Mouse (Mus musculus) cerebellum, adult 11-12 months (tissue): ENCODE measurements around the gene Agpat4.

Experiments
- DNase-seq: peaks from one replicate; pipeline ENCODE4 v3.0.0; 2022

Gene Agpat4

DNA sequence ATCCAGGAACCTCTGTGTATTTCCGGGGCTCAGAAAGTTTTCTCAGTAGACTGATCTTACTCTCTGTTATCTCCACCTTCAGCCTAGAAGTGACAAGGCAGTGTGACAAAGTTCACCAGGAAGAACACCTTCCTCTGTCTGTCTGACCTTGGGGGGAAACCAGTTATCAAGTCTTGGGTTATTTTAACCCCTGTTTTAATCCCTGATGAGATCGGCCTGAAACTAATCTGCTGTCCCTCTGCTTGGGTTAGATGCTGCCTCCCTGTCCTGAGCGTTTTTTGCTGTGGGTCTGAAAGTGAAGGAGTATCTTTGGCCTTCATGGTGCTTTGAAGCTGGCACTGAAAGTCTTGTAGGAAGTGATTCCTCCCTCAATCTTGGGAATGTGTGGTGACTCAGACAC lies 4.7 kb downstream of the Agpat4 start:
- DNase-seq = no peak

DNA sequence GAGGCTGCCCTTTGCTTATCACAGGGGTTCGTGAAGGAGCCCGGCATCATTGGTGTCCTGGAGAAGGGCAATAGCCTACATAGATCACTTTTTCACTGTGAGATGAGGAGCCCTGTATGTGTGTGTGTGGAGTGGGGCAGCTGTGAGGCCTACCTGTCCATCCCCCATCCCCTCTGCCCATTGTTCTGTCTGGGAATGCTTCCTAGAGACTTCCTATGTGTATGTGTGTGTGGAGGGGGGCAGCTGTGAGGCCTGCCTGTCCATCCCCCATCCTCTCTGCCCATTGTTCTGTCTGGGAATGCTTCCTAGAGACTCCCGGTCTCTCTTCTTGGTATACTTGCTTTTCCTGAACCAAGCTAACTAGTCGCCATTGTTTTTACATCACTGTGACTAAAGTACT lies 8.6 kb downstream of the Agpat4 start:
- no peak for DNase-seq

DNA sequence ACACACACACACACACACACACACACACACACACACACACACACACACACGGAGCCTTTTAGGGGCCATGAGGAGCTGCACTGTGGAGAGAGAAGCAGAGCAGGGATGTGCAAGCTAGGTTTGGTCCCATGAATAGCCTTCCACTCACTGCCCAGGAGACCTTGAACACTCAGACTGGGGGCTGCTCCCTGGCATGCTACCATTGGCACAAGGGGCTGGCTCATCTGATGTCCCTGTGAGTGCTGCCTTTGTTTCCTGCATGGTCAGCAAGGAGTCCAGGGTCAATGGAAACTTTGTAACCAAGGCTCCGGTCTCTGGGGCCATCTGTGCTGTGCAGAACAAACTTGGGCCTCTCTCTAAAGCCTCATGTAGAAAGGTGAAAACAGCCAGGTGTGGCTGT lies 10.5 kb downstream of the Agpat4 start:
- no peak for DNase-seq

DNA sequence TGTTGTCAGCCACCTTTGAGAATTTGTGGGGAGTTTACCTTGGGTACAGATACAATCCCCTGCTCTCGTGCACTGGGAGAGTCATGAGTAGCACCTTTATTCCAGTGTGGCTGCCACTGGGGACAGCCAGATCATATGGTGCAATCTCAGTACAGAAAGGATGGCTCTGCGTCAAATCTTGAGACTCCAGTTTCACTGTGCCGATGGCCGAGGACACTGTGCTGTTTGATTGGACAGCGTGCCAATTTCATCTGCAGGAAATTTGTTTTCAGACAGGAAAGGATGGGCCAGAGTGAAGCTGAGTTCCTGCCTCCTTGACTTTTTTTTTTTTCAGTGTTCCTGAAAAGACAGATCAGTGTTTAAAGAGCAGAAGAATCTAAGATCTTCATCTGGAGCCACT lies 12.7 kb downstream of the Agpat4 start:
- DNase-seq = no peak

DNA sequence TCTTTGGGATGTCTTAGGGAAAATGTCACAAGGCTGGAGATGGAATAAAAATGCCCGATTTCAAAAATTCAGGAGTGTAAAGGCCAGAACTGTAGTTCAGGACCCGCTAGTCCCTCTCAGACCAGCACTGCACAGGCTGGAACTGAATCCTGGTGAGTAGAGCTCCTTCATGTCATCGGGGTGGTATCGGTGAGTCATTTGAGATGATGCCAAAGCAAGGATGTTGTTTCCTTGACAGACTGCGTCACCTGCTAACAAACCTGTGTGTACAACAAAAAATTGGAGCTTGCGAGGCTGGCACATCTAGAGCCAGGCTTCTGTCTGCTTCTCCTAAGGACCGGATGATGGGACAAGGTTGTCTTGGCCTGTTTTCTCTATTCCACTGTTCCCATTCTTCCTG lies 13.1 kb downstream of the Agpat4 start:
- DNase-seq = no peak

DNA sequence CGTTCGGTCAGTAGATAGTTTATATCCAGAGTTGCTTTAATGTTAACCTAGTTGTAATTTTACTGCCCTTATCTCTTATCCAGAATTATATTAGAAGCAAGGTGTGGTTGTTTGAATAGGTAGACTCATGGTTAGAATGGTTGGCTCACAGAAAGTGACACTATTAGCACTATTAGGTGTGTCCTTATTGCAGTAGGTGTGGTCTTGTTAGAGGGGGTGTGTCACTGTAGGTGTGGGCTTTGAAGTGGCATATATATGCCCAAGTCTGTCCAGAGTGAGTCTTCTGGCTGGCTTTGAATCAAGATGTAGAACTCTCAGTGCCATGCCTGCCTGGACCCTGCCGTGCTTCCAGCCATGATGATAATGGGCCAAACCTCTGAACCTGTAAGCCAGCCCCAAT lies 14.4 kb downstream of the Agpat4 start:
- no peak for DNase-seq

DNA sequence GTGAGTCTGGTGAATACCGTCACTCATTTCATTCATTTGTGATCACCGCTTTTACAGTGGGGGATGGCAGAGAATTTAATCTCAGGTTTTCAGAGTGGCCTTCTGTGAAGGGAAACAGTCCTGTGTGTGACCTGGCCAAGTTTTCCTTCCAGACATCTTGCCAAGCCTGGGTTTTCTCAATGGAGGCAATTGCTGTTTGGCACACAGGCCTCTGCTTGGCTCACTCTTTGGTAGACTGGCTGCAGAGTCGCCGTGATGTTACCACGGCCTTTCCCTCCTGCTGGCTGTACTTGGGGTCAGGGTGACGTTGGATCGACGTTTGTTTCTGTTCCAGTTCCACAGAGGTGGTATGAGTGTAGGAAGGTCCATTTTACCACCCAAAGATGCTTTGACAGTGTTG lies 15.5 kb downstream of the Agpat4 start:
- DNase-seq = no peak

DNA sequence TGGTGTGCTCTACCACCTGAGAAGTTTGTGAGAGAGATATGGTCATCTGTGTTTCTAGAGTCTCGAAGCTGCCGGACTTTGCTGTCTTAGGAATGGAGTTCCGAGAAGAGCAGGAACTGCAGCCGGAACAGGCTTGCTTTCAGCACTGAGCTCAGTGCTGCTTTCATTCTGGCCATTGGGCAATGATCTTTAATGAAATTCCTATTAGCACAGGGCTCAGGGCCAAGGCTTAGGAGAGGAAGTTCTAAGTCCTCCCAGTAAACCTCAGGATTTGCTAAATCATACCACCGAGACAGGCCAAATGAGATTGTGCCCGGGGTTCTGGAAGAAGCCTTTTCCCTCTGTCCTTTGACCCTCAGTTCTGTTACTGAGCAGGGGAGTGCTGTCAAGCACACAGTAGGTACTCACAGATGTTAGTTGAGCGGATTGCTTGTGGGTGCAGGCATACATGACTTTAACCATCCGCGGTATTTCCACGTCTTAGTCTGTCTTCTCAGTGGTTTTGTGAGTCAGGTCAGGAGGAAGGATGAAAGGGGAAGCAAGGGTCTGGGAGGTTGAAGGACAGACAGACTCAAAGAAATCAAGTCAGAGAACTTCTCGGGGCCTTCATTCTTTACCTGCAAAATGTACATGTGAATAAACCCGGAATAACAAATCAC lies 16.6 kb downstream of the Agpat4 start:
- no peak for DNase-seq

DNA sequence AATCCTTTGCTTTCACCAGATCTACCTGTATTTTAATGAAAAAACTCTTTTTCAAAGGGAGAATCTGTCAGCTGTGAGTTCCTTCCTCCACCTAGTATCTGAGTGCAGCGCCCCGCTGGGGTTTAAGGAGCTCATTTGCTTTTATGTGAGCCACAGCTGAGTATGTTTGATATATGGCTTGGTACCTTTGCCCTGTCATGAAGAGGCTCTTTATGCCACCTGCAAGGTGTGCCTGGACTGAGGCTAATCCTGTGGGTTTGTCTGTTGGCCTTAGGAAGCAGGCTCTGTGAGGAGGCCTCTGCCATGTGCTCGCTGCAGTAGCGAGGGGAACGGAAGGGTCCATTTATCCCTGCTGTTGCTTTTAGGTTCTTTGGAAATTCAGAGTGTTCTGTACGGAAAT lies 19.9 kb downstream of the Agpat4 start:
- DNase-seq = no peak

DNA sequence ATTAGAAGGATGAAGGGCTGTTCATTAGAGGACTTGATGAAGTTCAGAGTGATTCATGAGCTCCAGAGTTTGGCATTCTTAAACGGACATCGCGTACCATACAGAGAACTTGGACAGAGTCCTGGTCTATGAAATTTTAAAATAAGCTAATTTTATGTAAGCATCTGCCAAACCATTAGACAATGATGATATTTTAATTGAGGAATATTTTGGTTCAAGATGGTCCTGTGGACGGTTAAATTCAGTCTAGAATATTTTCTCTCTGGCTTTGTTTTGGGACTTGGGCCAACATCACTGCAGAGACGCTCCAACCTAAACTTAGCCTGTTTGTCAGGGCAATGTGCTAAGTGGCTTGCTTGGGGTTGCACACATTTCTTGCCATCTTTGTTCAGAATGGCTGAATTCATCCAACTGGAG lies 25.5 kb downstream of the Agpat4 start:
- DNase-seq = no peak

DNA sequence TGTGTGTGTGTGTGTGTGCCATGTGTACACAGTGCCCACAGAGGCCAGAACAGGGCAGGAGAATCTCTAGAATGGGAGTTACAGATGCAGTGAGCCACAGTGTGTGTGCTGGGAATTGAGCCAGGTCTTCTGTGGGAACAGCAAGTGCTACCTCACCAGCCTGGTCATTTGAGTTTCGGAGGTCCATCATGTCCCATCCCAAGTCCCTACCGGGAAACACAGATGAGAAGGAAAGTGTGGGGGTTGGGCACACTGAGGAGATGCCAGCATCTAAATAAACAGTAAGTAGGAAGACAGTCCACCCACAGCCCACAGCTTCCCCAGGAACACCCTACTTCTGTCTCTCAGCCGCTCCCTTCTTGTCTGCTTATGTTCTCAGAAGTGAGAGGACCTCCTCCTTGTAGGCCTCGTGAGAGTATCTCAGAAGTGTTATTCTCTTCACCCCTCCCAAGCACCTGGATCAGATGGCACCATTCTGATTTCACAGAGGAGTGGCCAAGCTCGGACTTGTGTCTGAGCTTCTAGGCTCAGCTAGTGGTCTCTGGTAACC lies 27.7 kb downstream of the Agpat4 start:
- no peak for DNase-seq

DNA sequence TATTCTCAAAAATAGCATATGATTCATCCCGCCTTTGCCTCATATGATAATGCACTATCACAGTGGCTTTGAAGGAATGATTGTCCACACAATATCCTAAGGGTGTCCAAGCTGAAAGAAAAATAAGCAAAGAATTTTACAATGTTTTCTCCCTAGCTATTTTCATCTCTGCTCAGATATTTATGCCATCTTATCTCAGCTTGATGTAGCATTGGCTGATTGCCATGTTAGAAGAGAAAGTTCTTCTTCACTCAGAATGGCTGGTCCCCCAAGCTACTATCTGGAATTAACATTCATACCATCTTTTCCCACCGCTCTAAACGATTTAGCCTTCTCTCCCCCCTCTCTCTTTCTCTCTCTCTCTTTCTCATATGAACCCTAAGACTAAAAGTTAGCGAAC lies 29.3 kb downstream of the Agpat4 start:
- no peak for DNase-seq

DNA sequence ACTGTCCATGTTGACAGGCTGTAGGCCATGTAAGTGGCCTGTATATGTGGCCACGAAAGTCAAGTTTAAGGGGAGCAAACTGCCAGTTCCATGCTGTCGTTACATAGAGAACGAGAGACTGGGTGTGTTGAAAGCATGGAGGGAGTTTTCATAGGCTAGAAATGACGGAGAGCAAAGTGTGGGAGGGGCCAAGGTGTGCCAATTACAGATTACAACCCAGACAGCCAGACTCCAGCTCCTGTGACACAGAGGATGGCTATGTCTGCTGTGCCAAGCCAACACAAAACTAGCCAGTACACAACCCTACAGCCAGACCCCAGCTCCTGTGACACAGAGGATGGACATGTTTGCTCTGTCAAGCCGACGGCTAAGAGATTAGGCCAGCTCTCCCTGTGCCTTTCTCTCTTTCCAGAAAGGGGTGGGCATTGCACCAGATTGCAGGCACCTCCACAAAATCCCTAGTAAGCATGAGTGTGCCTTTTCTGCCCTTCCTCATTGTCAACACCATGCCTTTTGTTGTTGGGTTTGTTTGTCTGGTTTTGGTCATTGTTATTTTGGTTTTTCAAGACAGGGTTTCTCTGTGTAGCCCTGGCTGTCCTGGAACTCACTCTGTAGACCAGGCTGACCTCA lies 30.8 kb downstream of the Agpat4 start:
- DNase-seq = no peak

DNA sequence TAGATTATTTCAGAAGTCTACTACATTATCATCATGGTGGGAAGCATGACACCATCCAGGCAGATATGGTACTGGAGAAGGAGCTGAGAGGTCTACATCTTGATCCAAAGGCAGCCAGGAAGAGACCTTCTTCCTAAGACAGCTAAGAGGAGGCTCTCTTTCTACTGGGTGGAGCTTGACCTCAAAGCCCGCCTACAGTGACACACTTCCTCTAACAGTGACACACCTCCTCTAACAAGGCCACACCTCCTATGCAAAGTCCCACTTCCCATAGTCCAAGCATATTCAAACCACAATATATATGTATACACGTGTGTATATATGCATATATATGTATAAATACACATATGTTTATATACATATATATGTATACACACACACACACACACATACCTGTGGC lies 32.5 kb downstream of the Agpat4 start:
- no peak for DNase-seq

DNA sequence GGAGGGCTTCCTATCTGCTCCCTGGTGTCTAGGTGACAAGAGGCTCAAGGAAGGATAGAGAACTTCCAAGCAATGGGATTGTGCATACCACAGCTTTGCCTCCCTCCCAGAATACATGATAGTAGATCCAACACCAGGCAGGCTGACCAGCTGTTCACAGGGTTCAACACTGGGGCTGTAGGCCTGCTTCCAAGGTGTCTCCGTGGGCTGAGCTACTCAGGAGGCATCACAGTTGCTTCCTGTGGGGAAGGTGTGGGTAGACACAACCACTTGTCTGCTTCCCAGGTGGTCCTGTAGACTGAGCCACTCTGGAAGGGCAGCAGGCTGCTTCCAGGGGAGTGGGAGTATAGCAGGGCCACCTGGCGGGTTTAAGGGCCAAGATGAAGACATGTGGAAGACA lies 35.8 kb downstream of the Agpat4 start:
- DNase-seq = no peak

DNA sequence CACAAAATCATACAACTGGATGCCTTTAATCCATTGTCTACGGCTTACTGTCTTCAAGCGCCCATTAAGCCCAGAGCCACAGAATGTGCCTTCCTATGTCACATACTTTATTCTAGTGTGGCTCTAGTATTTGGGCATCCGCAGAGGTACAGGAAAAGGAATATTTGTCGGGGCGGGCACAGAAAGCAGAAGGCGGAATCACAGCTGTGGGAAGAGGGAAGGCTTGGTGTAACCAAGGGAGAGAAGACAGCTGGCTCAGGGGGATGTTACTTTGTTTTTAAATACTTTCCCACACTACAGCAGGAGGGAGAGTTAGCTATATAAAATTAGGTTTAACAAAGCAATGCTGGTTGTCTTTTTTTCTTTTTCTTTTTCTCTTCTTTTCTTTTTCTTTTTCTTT lies 36.7 kb downstream of the Agpat4 start:
- DNase-seq = no peak

DNA sequence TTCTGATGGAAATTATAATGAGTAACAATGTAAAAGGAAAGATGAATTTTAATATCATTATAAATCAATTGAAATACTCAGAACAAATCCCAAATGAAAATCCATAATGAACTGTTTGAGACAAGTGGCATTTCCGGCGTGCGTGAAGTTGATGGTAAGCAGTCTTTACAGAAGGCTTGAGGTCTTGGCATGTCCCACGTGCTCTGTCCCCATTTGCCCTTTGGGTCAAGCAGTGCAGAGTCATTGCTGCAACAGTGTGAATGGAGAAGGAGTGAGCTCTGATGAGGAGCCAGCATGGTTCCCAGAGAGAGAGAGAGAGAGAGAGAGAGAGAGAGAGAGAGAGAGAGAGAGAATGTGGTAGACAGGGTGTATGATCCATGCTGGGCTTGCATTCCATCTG lies 37.4 kb downstream of the Agpat4 start:
- DNase-seq = no peak

DNA sequence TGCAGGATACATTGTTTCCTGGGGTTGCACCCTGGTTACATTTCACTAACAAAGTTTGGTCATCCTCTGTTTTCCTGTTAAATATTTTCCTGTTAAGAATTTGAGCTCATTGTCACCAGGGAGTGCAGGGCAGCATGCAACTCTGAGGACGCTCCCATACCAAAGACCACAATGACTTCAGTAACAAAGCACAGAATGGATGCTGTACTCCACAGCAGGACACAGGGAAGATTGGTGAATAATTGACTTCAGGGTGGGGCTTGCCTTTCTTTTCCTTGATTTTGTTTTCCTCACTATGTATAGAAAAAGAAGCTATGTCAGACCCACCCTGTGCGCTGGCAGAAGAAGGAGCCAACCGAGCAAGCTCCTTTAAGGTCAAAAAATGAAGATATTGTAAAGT lies 38.2 kb downstream of the Agpat4 start:
- no peak for DNase-seq

DNA sequence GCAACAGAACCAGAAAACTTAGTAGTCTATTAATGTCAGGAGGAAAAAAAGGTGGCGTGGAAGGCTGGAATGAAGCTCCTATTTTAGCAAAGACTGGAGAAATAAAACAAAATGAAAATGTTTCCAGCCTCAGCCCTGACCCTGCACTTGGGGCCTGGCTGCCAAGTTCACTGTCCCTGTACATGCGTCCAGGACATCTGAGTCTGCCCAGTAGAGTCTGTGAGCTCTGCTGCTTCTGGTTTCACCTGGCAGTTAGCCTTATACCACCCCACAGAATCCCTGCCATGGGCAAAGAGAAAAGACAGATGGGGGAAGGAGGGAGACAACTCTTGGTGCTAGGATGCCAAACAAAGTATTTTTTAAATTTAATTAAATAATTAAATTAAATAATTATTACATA lies 38.7 kb downstream of the Agpat4 start:
- DNase-seq = no peak

DNA sequence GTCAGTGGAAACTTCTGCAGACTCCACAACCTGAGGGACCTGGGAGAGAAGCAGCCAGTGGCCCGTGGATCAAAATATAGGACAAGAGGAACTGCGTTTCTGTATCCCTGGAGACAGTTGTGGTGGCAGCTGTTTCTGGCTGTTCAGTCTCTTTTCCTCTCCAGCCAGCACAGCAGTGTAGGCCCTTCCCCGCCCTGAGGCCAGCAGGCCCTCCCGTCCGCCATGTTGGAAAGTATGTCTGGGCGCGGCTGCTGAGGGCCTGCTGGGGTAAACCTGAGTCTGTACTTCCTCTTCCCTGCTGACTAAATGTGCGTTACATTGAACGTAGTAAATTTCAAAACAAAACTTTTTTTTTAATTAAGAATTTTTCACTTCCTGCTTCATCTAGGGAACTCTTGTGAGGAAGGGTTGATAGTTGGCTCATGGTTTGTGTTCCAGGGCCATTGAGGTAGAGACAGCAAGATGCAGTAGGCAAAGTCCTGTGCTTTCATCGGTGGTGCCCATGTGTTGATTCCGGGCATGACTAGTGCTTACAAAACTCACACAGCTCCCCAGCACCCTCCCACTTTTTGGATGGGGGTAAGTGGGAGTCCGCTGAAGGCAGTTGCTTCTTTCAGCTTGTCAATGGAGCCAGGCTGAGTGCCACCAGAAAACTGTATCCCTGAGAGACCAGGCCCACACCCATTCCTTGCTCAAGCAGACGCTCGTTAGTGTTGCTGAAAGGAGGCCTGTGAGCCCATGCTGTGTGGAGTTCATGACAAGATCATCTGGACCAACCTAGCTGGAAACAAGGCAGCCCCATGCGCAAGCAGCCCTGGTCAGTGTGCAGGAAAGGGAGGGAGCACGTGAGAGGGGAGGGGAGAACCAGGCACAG lies 40.9 kb downstream of the Agpat4 start:
- DNase-seq = no peak

DNA sequence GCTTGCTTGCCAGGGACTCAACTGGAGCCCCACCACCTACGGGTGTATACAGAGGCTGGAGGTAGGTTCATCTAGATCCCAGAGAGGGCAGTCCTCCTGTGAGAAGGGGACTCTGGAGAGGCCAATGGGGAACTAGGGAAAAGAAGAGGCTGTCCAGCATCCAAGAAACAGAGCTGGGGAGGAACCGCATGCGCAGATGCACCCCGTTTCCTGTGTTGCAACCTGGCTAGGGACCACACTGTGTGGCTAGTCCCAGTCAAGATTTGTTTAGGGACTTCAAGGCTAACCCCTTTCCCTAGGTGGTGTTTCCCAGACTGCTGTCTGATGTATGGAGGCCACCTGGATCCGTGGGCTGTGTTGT lies 41.5 kb downstream of the Agpat4 start:
- DNase-seq = no peak

DNA sequence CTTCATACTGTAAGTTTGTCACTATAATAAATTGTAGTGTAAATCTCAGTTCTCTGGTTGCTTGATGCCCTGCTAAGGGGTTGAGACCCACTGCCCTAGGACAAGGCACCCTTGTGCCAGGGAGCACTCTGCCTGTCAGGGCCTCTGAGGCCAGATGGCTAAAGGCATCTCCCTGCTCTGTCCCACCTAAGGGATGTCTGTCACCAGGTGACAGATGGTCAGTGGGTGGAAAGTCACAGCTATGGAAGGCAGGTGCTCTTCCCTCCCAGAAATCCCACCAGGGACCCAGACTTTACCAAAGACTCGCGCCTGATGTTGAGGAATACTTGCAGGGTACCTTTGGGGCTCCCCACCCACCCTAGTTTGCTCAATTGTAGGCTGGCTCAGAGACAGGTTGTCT lies 42.0 kb downstream of the Agpat4 start:
- DNase-seq = peak; percentile 40

DNA sequence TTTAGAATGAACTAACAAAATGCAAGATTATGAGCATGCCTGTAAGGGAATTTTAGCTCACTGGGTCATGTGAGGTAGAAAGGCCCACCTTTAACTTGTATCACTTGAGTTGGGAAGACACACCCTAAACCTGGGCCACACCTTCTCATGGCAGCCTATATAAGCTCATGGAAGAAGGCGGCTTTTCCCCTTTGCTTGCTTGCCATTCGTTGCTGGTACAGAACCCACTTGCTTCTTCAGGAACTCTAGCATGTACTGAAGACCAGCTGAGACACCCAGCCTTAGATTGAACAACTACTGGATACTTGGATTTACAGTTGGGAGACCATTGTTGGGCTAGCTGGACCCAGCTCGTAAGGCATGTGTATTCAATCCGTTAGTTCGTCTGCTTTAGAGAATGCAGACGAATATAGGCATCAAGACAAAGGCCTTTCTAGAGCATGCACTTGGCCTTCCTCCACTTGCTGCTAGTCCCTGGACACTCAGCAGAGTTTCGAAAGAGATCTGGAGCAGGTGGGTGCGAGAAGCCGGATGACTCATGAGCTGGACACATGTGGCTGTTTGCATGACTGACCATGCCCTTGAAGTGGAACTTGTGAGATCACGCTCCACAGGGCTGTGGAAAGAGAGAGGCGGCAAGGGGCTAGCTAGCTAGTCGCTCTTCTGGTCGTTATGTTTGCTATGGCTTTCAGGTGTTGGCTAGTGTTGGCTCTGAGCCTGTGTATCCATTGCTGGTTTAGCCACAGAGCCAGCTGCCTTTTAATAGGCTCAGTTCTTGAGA lies 42.7 kb downstream of the Agpat4 start:
- DNase-seq = no peak
